Mouse (Mus musculus): Measurements from ENCODE around the gene Ivd.

The Ivd gene

DNA sequence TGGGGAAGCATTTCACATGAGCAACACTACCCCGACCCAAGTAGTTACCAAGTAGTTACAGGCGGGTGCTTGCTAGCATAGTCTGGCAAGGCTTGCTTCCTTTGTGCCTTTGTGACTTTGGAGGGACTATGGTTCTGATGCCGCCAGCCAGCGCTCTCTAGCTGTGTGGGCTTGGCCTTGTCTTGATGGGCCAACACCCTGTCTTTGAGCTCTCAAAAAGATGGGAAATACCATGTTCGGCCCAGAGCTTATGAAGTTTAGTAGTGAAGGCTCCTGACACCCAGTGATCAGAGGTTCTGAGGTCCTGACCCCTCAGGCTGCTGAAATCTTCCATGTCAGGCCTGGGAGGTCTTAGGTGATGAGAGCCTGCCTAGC is 44.4 kb downstream of the Ivd start:
- ATAC-seq (ENCODE audit: insufficient number of reproducible peaks, low FRiP score, low TSS enrichment) = no peak

DNA sequence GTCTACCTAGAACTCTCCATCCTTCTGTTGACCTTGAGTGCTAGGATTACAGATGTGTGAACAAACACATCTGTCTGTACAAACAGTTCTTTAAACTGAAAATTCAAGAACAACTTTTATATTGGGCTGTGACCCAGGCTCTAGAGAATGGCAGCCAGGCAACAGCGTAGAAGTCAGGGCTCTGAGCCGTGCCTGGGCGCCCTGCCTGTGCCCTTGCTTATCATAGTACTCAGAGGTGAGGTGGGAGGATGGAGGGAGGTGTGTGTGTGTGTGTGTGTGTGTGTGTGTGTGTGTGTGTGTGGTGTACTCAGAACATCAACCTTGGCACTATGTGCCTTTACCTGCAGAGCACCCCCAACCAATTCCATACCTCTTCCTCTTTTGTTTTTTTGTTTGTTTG is 46.0 kb downstream of the Ivd start:
- ATAC-seq (ENCODE audit: insufficient number of reproducible peaks, low FRiP score, low TSS enrichment) = no peak

DNA sequence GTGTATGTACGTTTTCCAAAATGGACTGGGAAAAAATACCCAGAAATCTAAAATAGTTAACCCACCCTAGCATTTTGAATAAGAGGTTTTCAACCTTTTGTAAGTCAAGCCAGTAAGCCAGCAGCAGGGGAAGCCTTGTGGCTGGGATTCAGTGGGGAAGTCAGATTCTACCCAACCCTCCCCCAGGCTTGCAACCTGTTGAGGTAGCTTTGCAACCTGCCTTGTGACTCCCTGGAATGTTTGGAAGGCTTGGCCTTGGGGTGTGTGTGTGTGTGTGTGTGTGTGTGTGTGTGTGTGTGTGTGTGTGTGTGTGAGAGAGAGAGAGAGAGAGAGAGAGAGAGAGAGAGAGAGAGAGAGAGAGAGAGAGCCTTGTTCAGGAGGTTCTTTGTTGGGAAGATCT is 47.4 kb downstream of the Ivd start:
- no peak for ATAC-seq (ENCODE audit: insufficient number of reproducible peaks, low FRiP score, low TSS enrichment)

DNA sequence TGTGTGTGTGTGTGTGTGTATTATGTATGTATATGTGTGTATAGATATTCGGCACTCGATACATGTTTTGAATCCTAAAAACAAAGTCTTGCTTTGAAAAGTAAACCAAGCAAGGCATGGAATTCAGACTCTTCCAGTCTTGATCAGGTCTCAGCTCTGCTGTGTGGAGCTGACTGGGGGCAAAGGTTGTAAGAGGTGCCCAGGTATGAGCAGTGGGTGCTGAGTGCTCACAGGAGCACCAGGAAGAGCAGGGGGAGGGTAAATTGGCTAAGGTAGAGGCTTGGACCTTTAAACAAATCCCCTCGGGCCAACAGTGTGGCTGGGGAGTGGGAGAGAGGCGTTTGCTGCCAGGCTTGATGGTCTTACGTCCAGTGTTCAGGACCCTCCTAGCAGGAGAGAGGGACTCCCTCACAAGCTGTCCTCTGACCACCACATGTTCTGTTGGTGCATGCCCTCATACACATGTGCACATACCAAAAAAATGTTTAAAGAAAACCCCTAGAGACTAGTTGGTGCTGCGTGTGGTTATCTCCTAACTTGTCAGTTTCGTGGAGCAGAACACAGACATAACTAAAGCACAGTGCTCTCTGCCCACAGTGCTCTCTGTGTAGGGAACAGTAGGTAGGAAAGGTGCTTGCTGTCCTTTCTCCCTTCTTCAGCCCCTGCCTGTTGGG is 49.0 kb downstream of the Ivd start:
- no peak for ATAC-seq (ENCODE audit: insufficient number of reproducible peaks, low FRiP score, low TSS enrichment)

DNA sequence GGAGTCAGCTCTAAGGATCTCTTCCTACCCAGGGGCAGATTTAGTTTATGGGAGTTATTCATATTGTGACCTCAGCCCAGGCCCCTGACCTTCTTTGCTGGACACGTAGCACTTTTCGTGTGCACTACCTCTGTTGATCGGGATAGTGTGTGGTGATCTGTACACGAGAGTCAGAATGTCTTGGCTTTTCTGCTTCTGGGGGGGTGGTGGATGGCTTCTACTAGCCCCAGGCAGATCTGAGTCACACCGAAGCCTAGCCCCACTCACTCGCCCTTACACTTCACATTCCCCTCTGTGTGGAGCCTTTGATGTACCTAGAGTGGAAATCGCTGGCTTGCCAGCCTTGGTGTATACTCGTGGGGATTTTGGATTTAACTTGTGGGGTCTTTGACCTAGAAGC is 51.0 kb downstream of the Ivd start:
- ATAC-seq (ENCODE audit: insufficient number of reproducible peaks, low FRiP score, low TSS enrichment) = no peak

DNA sequence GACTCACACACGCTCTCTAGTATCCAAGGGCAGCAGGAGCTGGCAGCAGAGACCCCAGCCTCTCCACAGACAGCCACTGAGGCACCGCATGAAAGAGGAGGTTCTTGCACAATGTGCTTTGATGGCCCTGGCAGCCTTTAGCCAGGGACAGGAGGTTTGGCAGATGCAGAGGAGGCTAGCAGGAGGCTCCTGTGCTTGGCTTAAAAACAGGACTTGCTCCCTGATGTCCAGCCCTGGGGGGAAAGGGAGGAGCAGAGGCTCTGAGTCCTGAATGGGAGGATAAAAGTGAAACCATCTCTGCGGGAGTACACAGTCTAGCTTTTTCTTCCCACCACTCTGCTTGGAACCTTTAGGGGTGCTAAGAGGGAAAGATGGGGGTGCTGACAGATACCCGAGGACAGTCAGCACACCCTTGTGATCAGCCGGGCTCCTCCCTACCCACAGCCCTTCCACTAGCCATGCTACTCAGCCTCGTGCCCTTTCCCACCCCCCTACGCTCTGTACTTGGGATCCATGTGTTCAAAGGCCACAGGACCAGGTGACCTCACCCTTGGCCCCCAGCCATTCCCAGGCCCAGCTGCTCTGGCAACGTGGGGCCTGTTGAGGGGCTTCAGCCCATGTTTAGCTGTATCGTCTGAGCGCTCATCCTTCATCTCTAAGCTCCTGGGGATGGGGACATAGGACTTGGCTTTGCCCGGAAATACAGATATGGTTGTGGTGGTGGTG is 52.0 kb downstream of the Ivd start:
- ATAC-seq (ENCODE audit: insufficient number of reproducible peaks, low FRiP score, low TSS enrichment) = peak; percentile 58

DNA sequence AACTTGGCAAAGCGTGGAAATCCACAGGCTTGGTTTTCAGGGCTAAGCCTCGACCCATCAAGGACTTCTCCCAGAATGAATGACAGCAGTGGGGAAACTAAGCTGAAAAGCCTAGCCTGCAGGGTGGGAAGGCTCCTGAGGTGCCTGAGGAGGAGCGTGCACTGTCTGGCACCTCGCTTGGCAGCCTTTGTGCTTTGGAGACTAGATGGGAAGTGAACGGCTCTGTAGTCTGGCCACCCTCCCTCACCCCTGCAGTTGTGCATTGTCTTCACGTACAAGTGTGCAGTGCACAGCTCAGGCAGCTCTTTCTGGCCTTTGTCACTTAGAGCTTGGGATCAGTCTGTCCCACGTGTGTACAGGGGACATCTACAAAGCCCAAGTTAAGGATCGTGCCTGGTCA is 52.9 kb downstream of the Ivd start:
- ATAC-seq (ENCODE audit: insufficient number of reproducible peaks, low FRiP score, low TSS enrichment) = no peak

DNA sequence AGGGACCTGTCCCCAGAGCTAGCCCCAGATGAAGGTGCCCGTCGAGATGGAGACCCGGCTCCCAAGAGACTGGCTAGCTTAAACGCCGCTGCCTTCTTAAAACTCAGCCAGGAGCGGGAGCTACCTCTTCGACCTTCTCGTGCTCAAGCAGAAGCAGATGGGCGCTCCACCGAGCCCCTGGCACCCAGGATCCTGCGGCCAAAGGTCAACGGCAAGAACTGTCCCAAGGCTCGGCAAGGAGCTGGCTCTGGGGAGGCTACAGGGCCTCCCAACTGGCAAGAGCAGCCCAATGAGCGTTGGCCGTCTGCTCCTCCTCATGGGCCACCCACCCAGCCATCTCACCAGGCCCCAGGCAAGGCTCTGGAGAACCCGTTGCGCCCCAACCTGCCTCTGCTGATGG is 54.7 kb downstream of the Ivd start:
- no peak for ATAC-seq (ENCODE audit: insufficient number of reproducible peaks, low FRiP score, low TSS enrichment)

DNA sequence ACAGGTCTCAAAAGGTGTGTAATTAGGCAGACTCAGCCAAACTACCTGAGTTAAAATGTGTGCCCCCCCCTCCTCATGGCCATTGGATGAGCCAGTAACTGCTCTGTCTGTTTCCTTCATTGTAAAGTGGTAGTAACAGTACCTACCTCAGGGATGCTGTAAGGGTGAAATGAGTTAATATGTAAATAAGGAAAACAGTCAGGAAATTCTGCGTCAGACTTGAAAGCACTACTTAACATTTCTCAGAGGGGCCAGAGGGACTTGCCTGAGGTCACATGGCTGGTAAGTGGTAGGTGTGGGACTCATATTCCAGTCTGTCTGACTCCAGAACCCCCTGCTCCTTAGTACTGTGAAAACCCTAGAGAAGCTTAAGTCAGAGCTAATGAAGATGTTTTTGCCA is 56.8 kb downstream of the Ivd start:
- ATAC-seq (ENCODE audit: insufficient number of reproducible peaks, low FRiP score, low TSS enrichment) = no peak

DNA sequence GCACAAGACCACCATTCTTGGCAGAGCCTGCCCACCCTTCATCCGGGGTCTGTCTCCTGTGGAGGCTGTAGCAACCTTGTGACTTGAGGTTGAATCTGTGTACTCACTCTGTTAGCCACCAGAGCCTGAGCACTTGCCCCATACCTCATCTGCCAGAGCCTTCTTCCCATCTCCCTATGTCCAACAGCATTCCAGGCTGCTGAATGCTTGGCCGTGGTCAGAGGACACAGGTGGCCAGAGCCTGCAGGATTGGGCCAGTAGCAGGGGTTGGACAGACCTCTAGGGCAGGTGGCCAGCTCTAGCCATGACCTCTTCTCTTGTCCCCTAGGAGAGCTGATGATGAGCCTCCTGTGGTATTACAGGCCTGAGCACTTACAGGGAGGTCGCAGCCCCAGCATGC is 58.7 kb downstream of the Ivd start:
- peak; percentile 12; the same call in 1 of the 2 replicates for ATAC-seq (ENCODE audit: insufficient number of reproducible peaks, low FRiP score, low TSS enrichment)

DNA sequence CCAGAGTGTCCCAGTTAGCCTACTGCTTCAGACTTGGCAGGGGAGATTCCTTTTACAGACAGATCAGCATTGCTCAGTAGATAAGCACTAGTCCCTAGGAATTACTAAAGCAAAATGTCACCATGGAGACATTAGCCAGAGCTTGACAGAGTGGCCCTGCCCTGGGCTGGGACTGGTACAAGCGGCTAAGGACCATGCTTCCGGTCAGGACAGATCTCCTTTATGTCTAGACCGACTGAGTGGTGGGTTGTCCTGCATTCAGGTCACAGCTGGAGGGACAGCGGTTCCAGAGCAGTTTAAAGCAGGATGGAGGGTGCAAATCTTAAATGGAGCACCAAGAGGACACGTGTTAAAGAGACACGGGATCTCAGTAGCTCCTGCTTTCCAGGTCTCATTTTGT is 64.2 kb downstream of the Ivd start:
- no peak for ATAC-seq (ENCODE audit: insufficient number of reproducible peaks, low FRiP score, low TSS enrichment)

DNA sequence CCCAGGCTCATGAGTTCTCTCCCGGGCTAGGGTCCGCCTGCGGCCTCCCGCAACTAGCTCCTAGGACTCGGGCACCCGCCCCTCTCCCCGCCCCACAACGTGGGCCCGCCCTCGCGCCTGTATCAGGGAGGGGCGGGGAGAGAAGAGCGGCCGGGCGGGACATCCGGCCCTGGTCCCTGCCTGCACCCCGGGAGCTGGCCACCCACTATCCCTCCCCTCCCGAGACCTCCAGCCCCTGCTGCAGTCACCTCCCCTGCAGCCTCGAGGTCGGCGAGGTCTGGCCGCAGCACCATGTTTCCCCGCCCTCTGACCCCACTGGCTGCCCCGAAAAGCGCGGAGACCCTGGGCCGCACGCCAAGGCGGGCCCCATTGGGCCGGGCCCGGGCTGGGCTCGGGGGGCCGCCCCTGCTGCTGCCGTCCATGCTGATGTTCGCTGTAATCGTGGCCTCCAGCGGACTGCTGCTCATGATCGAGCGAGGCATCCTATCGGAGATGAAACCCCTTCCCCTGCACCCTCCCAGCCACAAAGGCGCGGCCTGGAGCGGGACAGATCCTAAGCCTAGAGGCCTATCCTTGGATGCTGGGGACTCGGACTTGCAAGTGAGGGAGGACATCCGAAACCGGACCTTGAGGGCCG is 64.7 kb downstream of the Ivd start, which contains the start of gene Chst14:
TSS of gene Chst14 (plus strand) at position 136 of the 637 bp plus-strand sequence.
- peak; percentile 51 for ATAC-seq (ENCODE audit: insufficient number of reproducible peaks, low FRiP score, low TSS enrichment)

DNA sequence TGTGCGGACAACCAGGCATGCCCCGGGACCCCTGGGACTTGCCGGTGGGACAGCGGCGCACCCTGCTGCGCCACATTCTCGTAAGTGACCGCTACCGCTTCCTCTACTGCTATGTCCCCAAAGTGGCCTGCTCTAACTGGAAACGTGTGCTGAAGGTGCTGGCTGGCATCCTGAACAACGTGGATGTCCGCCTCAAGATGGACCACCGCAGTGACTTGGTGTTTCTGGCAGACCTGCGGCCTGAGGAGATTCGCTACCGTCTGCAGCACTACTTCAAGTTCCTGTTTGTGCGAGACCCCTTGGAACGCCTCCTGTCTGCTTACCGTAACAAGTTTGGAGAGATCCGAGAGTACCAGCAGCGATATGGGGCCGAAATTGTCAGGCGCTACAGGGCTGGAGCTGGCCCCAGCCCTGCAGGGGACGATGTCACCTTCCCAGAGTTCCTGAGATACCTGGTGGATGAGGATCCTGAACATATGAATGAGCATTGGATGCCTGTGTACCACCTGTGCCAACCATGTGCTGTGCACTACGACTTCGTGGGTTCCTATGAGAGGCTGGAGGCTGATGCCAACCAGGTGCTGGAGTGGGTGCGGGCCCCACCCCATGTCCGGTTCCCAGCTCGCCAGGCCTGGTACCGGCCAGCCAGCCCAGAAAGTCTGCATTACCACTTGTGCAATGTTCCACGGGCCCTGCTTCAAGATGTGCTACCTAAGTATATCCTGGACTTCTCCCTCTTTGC is 65.4 kb downstream of the Ivd start:
- ATAC-seq (ENCODE audit: insufficient number of reproducible peaks, low FRiP score, low TSS enrichment) = no peak

Data from cerebellum, adult (tissue).